Mouse (Mus musculus) left cerebral cortex, adult 18-20 months (tissue): ENCODE measurements around the gene Ppp1r14b. TPM values are rescaled to one million over a fixed set of nuclear protein-coding genes. Genes with fewer than 3 reads are reported as not detected.

Experiments used
- DNase-seq, 2 experiments: peaks; one replicate each; pipeline ENCODE4 v3.0.0; 2021 to 2022; ENCODE audit warnings: low spot score in 2 of 2, mixed read lengths in 1 of 2
- long read RNA-seq, 2 experiments: library from polyadenylated mRNA; stranded (forward); transcript quantifications; one replicate each; pipeline ENCODE4 v2.0.0; 2021
- total RNA-seq, 2 experiments: library from RNA; stranded (reverse); gene quantifications; 2 replicates each; pipeline ENCODE4 v1.2.3; 2021

Ppp1r14b gene
- total RNA-seq: 10 to 100 TPM; 54.7 to 64.7 TPM
- long read RNA-seq, experiment 1, transcript Ppp1r14b-201 (4 exons, 999 nt): major isoform, 35 of 42 reads
- long read RNA-seq, experiment 1, partial matches to known transcripts: 0 of 42 reads
- long read RNA-seq, experiment 1, other reads (novel, unspliced or antisense): 1 of 42 reads
- long read RNA-seq, experiment 2, transcript Ppp1r14b-201 (4 exons, 999 nt): major isoform, 35 of 40 reads
- long read RNA-seq, experiment 2, partial matches to known transcripts: 0 of 40 reads
- long read RNA-seq, experiment 2, other reads (novel, unspliced or antisense): 2 of 40 reads

GRCm38 (mm10) chr19:6974211-6975205 is at the start of gene Ppp1r14b:
Gene Ppp1r14b, plus strand, starts transcription at chr19:6974968.
- peak; percentile 70 to 77 for DNase-seq

DNA sequence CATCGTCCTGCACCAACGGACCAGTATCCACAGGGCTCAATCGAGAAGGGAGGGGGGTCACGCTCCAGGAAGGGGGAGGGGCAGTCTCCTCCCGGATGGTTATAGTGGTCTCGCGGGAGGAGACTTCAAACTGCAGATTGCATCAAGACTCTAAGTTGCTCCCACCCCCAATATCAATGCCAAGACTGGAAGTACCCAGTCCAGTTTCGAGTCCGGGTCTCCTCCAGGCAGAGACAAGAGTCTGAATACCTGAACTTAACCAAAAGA is 49.5 kb upstream of the Ppp1r14b start, which contains the start of gene Catsperz:
Gene Catsperz, minus strand, starts transcription at position 74 of the 267 bp plus-strand sequence.
- no peak for DNase-seq

DNA sequence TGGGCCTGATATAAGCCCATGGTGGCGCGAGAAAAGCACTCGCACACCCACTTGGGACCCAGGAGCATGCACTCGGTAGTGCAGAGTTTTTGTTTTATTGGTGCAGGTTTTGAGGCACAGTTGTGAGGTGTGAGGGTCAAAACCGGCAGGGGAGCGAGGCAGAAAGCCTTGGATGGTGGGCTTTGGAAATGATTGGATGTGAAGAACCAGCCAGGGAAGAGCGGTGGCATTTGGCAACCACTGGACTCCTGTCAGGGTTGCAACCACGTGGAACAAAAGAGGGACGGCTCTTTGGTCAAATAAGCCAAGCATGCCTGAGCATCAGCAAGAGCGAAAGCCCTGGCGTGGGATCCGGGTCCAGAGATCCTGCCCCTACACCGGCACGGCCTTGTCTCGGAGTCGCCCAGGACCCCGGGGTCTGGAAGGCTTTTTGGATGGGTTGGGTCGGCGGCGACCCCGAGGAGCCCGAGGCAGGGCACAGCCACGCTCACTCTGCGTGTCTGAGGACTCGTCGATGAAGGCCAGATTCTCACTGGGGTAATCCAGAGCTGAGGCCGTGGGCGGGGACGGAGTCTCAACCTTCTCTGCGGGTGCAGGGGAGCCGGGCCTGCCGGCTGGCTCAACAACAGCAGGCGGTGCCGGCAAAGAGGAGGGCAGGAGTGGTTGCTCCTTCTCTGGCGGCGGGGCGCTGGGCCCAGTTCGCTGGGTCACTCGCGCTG is 49.0 kb upstream of the Ppp1r14b start:
- no peak for DNase-seq

- DNase-seq: no peak
These were observed 48.1 kb upstream of the Ppp1r14b start for GRCm38 (mm10) chr19:6926559-6927255.

DNA sequence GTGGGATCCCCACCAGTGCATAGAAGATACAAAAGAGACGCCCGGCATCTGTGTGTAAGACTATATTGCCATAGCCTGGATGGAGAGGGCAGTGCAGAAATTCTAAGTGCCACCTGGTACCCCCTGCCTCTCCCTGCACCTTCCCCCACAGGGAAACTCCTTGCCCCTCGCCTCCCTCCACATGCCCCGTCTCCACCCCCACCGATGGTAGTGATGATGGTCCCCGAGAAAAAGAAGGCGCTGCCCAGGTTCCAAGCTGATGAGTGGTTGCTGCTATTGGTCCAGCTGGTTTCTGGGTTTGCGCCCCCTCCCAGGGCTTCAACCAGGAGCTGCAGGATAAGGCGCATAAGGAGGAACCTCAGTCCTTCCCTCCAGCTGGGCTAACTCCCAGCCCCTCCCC is 46.7 kb upstream of the Ppp1r14b start:
- no peak for DNase-seq

- no peak for DNase-seq
These were observed 43.8 kb upstream of the Ppp1r14b start for GRCm38 (mm10) chr19:6931002-6931401.

GRCm38 (mm10) chr19:6932018-6932417 is 42.8 kb upstream of the Ppp1r14b start:
- no peak for DNase-seq

- no peak for DNase-seq
These were observed 41.7 kb upstream of the Ppp1r14b start for GRCm38 (mm10) chr19:6933102-6933435.

- peak; percentile 58 to 75 for DNase-seq
These were observed 41.2 kb upstream of the Ppp1r14b start for GRCm38 (mm10) chr19:6933436-6934194.

DNA sequence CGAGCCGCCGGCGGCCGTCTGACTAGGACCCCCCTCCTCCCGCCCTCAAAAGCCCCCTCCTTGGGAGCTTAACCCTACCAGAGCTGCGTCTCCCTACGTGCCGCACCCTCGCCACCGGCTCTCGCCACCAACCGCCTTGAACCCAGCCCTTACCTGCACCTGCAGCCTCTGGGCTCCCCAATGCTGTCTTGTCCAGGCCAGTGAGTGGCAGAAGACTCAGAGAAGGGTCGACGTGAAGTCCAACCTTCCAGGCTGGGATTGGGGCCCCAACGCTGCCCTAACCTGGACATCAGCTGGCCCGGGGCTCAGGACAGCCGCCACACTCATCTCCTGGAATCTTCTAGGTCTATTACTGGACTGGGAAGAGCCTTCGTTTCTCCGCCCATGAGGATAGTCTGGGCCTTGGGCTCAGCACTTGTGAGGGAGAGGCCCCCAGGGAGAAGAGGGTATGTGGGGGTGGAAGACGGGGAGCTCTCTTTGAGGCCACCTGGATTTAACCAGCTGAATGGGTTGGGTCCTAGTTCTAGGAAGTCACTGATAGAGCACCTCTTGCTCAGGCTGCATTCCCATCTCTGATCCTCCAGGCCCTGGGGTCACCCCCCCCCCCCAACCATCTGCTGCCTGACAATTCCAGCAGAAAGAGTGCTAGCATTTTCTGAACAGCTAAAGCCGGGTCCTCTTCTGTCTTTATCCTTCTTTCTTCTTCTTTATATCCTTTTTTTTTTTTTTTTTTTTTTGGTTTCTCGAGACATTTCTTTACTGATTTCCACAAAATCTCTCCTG is 40.4 kb upstream of the Ppp1r14b start, which contains the start of gene Kcnk4:
Gene Kcnk4, minus strand, starts transcription at position 321 of the 783 bp plus-strand sequence.
- DNase-seq: no peak

DNA sequence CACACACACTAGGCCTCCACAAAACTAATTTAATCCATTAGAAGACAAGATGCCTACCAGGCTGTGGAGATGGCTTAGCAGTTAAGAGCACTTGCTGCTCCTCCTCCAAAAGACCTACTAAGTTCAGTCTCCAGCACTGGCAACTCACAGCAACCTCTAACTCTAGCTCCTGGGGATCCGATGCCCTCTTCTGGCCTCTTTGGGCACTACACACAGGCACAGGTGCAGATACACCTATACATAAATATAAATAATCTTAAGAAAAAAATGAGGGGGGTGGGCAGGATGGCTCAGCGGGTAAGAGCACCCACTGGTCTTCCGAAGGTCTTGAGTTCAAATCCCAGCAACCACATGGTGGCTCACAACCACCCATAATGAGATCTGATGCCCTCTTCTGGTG is 38.5 kb upstream of the Ppp1r14b start:
- no peak for DNase-seq

- no peak for DNase-seq
These were observed 37.0 kb upstream of the Ppp1r14b start for GRCm38 (mm10) chr19:6937541-6938465.

DNA sequence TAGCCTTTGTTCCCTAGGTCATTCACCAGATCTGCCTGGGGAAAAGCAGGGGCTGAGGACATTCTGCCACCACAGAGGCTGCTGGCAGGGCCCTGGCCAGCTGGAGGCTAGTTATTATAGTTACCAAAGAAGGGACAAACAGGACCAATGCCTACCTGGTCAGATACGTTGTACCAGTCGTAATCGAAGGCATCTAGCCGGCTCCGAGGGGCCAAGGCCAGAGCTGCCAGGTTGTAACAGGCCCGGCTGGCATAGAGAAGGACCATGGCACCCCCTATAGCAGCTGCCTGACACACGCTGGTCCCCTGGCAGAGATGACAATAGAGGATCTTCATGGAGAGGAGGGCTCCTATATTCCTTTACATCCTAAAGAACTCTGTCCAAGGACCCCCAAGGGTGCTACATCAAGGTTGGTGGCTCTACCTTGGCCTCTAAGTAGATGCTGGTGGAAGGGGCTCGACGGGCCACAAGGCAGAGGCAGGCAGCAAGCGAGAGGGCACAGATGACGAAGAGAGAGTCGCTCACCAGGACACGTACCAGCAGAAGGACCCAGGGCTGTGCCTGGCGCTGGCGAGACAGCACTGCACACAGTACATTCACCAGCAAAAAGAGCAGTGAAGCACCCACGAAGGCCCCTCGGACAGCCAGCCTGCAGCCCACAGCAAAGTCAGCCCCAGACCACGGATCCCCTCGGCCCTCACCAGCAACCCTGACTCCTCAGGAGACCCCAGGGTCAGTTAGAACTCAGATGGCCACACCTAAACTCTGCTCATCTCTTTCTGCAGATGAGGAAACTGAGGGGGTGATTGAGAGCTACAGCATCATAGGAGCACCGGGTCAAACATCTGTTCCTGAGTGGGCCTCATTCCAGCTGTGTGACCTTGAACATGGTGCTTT is 35.4 kb upstream of the Ppp1r14b start:
- DNase-seq: no peak

GRCm38 (mm10) chr19:6940396-6941351 is 34.1 kb upstream of the Ppp1r14b start:
- no peak for DNase-seq

DNA sequence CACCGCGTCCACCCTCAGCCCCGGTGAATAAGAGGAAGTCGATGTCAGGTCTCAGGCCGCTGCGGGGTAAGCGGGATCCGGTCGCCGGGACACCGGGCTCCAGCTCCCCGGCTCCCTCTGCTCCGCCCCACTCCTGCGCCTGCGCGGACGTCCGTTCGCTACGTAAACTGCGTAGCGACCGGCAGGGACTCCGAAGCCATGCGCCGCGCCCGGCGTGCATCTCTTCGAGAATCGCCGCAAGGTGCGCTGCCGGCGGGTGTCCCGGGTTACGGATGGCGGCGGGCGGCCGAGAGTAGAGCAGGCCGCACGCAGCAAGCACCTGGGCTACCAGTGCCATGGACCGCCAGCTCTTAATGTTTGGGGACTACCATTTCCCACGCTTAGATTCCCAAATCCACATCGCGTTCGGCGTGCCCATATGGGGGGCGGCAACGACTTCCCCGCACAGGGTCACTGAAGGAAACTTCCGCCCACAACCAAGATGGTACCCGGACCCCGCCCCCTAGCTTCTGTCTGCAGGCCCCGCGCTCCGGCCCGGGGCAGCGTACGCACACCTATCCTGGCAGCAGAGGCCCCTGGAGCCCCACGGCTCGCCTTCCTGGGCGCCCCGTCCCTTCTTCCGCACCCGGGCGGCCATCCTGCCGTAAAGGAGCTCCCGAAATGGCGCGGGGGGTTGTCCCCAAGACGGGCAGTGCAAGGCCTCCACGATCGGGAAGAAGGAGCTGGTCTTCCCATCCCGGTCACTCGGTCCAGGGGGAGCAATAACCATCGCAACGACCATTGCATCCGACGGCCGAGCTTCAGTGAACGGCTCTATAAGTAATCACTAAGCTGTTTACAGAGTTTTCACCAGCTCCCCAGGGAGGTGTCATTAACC is 33.2 kb upstream of the Ppp1r14b start, which contains the start of gene Bad:
Gene Bad, plus strand, starts transcription at position 490 of the 877 bp plus-strand sequence.
- peak; percentile 93 to 94 for DNase-seq
